Comparison of ENCODE assay signal across 7 mouse cellular contexts in the genomic region with DNA sequence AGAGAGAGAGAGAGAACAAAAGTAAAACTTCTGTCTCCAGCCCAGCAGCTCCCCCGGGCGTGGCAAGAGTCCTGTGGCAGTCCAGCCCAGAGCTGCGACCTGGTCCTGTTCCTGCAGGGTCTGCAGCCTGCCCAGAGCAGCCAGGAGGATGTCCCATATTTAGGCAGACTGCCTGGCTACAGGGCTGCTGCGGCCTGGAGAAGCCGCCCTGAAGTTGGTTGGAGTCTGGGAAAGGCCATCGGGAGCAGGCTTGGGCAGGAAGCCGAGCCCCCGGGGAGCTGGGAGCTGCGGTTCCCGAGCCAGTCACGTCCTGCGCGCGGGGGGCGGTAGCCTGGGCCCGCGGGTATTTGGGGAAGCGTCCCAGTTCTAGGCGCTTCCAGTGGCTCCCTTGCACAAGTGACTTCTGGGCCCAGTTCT. TPM values are rescaled to one million over a fixed set of nuclear protein-coding genes. Genes with fewer than 3 reads are reported as not detected.
DNase-seq lines count a peak whose midpoint lies in the region; ATAC-seq and TF ChIP-seq lines count a peak whose summit lies in the region.

A gene (plus strand): TSS at position 15 of the 417 bp plus-strand sequence.

- H3K27ac ChIP-seq in embryonic facial prominence, embryonic 10.5 days (replicated peaks): peak within 1 kb of the TSS; percentile 90
- H3K27ac ChIP-seq in intestine, postnatal 0 days (ENCODE audit: low read depth, low read length): peak within 1 kb of the TSS; percentile 73
- peak within 1 kb of the TSS; percentile 65 for H3K27ac ChIP-seq in small intestine, adult 2 months (ENCODE audit: insufficient read depth, low read depth, low read length)

- peak within 1 kb of the TSS; percentile 78 for H3K4me2 ChIP-seq in intestine, postnatal 0 days (replicated peaks; ENCODE audit: low read depth)

- H3K4me3 ChIP-seq in embryonic facial prominence, embryonic 10.5 days: peak within 1 kb of the TSS; percentile 62
- peak within 1 kb of the TSS; percentile 62 for H3K4me3 ChIP-seq in intestine, postnatal 0 days (ENCODE audit: low read depth, low read length)
- peak within 1 kb of the TSS; percentile 66 for H3K4me3 ChIP-seq in small intestine, adult 2 months (ENCODE audit: low read depth, low read length)

- peaks cover 7% of the 10 kb centered on the region for H3K4me1 ChIP-seq in embryonic facial prominence, embryonic 10.5 days
- no peaks in the 10 kb centered on the region for H3K4me1 ChIP-seq in intestine, postnatal 0 days (replicated peaks; ENCODE audit: control insufficient read depth, insufficient read depth, low read length)
- H3K4me1 ChIP-seq in small intestine, adult 2 months (ENCODE audit: control insufficient read depth, insufficient read depth, insufficient read length, low read length): no peaks in the 10 kb centered on the region

- H3K9ac ChIP-seq in intestine, postnatal 0 days (ENCODE audit: low read depth, low read length): peak within 1 kb of the TSS; percentile 58

- 2% methylated on average over 19 of the region's 19 CpGs for WGBS in embryonic facial prominence, embryonic 10.5 days
- under 1% methylated on average over 19 of the region's 19 CpGs for WGBS in intestine, postnatal 0 days
- WGBS in small intestine, adult 2 months: 1% methylated on average over 19 of the region's 19 CpGs

- ATAC-seq in intestine, postnatal 0 days: peak; percentile 79
- peak; percentile 89 for ATAC-seq in megakaryocyte-erythroid progenitor cell, adult 5-6 weeks (replicated peaks; ENCODE audit: low FRiP score, low TSS enrichment, poor library complexity, severe bottlenecking)

- intact Hi-C loops in left cerebral cortex, postnatal 4 days (cut with DNase I): no loop called here

- no peaks in the 10 kb centered on the region; the same call in 1 of the 2 replicates for H3K27me3 ChIP-seq in embryonic facial prominence, embryonic 10.5 days (replicated peaks; ENCODE audit: low read depth, poor library complexity, severe bottlenecking)
- no peaks in the 10 kb centered on the region for H3K27me3 ChIP-seq in intestine, postnatal 0 days (replicated peaks; ENCODE audit: control insufficient read depth, insufficient read depth, low read length)
- no peaks in the 10 kb centered on the region for H3K27me3 ChIP-seq in small intestine, adult 2 months (ENCODE audit: control insufficient read depth, insufficient read depth, low read length)

- H3K9me3 ChIP-seq in embryonic facial prominence, embryonic 10.5 days: no peaks in the 10 kb centered on the region
- H3K9me3 ChIP-seq in intestine, postnatal 0 days (ENCODE audit: control insufficient read depth): no peaks in the 10 kb centered on the region

- no peaks in the 10 kb centered on the region for H3K36me3 ChIP-seq in embryonic facial prominence, embryonic 10.5 days (replicated peaks)
- H3K36me3 ChIP-seq in intestine, postnatal 0 days (ENCODE audit: control insufficient read depth, insufficient read depth): no peaks in the 10 kb centered on the region
- H3K36me3 ChIP-seq in small intestine, adult 2 months (ENCODE audit: control insufficient read depth, insufficient read depth, low read length): no peaks in the 10 kb centered on the region

- TF ChIP-seq CTCF in intestine, postnatal 0 days (IDR thresholded peaks at IDR 0.05; ENCODE audit: low read depth): 0 out of 2 replicates have a peak, but pooled peaks have one; percentile 7
- no peak for TF ChIP-seq CTCF in small intestine, adult 2 months (IDR thresholded peaks at IDR 0.05; ENCODE audit: extremely low read depth, insufficient read length, insufficient replicate concordance, low read depth, low read length)

- TF ChIP-seq POLR2A in small intestine, adult 2 months (IDR thresholded peaks at IDR 0.05; ENCODE audit: low read depth, low read length): no peak

- DNase-seq in adrenal gland, postnatal 36 days: peak; percentile 66 to 75
- peak; percentile 73 for DNase-seq in embryonic facial prominence, embryonic 10.5 days (ENCODE audit: low spot score)
- peak; percentile 99 for DNase-seq in heart, adult 11 months
- peak; percentile 51 for DNase-seq in left cerebral cortex, postnatal 4 days

RNA-seq across cellular contexts. Expression of the gene that starts here (rescaled TPM):
- total RNA-seq in adrenal gland, postnatal 36 days (2021): 10 to 100 TPM; 28.0 to 35.3 TPM
- polyA plus RNA-seq in embryonic facial prominence, embryonic 10.5 days (2016; fragmentation: Nextera tagmentation; extraction: Ambion mirVana): 34.8 and 38.9 TPM in 2 replicates
- polyA plus RNA-seq in intestine, postnatal 0 days (2015; fragmentation: Nextera tagmentation; extraction: Ambion mirVana): 93.7 and 100 TPM in 2 replicates
- total RNA-seq in left cerebral cortex, postnatal 4 days (2021): 1 to 10 TPM; 8.2 to 9.3 TPM
- total RNA-seq in megakaryocyte-erythroid progenitor cell, adult 5-6 weeks (2014; fragmentation: Nextera tagmentation): 3.8 and 6.4 TPM in 2 replicates
- total RNA-seq in megakaryocyte-erythroid progenitor cell, adult 5-6 weeks (2017): 1.1 and 8.3 TPM in 2 replicates
- 3.7 and 14.6 TPM in 2 replicates for polyA plus RNA-seq in small intestine, adult 2 months (2012; rRNA removed)

Comparison
In these comparisons a context has a peak if more than half of its experiments do, and no peak if none do; other contexts are left out.
1. Peak in every context shown above with its lines: DNase-seq, ATAC-seq, H3K4me3 ChIP-seq and H3K27ac ChIP-seq.